Mouse (Mus musculus) cerebellum, adult (tissue): ENCODE measurements around the gene Vapa.
"Not testable (repeated sequence)": the region's sequence is repeated elsewhere in the genome, so short reads cannot be mapped to it uniquely, and the experiment has no call there.

Source experiments
- ATAC-seq: cut with Nextera tagmentation; 2 replicates; pipeline ENCODE4 v1.9.2; 2017; ENCODE audit warnings: mild to moderate bottlenecking, moderate library complexity, mixed read lengths; ENCODE audit not compliant: insufficient number of reproducible peaks, low FRiP score, low TSS enrichment

Vapa gene

DNA sequence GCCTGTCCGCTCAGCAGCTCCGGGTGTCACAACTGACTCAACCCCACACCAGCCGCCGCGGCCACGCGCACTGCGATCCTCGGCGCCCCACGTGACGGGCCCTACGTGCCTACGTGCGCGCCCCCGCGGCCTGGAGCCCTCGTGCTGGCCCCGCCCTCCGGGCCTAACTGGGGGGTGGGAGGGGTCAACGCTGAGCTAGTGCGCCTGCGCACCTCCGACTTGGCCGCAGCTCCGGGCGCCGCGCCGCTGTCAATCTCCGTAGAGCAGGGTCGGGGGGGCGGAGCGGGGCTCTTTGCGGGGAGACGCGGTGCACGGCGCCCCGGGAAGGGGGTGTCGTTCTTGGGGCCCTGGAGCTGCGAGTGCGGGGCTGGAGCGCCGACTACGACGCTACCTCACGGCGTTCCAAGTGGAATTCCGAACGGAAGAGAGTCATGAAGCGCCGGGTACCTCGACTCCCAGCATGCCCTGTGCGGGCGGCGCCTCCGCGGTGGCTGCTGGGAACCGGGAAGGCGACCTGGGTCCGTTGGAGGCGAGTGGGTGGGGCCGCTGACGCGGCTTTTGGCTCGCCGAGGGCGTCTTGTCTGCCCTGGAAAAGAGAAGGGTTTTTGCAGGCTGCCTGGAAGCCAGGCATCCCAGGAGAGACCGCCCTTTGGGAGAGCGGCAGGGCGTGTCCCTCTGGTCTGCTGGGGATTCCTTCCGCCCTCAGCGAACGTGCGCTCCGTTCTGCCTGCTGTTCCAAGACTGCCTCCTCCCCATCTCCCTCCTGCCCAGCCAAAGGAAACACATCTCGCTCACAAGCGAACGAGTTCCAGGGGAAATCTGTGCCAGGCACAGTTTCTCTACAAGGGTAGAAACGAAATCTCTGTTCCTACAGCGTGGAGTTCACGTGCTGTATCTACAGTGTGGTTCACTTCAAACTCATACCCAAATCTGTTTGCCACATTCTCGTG lies at the start of gene Vapa:
TSS of gene Vapa (minus strand) at position 93 of the 950 bp plus-strand sequence.
- ATAC-seq = peak; percentile 89

DNA sequence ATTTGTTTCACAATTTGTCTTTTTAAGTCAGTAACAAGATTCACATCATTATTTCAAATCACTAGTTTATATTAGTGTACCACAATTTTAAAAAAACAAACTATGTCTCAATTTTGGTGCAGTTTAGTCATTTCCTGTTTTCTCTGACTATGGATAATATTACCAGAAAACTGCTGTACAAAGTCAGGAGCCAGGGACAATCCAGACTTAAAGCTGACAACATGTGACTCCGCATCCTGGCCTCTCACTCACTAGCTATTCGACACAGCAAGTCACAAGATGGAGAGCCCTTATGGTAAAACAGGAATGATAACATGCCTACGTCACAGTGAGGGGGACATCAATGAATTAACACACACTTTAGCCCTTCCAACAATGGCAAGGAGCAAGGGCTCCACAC lies 49.3 kb upstream of the Vapa start:
- ATAC-seq = no peak

DNA sequence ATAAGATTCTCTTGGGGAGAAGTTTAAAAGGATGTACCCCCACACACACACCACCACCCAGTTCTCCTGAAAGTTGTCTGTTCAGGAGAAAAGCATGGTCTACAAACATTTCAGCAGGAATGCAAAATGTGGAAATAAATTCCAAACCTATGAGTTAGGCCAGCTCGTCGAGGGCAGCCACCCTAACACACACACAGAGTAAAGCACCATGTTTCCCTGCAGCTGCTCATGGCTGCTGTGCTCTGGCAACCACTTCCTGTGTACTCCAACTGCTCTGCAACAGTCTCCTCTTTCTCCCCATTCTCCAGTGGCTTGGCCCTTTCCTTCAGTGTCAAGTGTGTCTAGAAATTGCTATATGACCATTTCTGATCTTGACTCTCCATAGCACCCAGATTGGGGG lies 45.1 kb upstream of the Vapa start:
- no peak for ATAC-seq

DNA sequence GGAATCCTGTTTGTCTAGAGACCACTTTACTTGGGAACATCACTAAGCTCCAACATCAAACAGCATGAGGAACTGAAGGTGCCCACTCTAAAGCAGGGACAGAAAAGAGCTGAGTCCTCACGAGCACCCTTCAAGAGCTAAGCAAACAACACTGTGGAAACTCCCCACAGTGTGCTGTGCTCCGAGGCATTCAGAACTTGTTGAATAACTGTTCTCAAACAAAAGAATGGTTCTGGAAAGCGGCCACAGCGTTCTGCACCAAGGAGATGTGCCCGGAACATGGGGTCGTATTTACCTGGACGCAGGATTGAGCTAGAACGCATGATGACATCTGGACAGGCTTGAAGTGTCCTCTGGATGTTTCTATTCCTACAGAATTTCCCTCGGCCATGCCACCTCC lies 44.6 kb upstream of the Vapa start:
- ATAC-seq = no peak

DNA sequence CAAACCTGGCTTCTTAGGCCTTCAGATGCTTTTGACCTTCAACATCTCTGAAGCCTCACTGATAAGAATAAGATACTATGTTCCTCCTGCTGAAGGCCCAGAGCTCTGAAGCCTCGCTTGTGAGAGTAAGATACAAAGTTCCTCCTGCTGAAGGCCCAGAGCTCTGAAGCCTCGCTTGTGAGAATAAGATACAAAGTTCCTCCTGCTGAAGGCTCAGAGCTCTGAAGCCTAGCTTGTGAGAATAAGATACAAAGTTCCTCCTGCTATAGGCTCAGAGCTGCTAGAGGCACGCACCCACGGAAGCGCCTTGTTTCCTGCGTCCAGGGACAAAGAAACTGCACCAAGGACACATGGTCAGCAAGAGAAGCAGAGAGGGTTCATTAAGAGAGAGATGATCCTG lies 43.4 kb upstream of the Vapa start:
- no peak for ATAC-seq

DNA sequence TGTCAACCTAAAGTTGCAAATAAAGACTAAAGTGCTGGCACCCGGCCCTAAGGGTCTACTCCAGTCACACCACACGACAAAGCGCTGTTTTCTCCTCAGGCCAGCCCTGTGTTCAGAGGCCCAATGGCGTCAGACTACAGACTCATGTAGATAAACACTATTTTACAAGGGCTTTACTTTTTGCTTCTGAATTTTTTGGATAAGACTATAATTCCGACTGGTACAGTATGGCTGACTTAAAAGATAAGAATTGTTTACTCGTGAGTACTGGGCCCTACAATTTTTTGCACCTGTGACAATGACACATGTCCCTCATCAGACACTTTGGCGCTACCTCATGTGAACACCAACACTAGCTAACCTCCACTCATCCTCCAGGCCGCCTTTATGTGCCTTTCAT lies 42.7 kb upstream of the Vapa start:
- ATAC-seq = no peak

DNA sequence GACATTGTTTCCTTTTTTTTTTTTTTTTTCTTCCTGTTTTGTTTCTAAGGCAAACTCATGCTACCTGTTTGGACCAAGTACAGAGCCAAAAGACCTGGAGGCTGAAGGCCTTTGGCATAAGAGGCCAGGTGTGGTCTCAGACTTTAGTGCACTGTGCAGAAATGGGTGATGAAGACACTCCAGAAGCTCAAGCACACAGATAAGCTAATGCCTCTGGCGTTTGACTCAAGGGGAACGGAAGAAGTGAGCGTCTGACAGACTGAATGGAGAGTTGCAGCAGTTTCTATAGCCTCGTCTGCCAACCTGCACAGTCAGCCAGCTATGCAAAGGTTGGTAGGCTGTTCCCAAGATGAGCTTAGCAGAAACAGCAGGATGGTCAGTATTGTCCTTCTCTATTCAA lies 42.3 kb upstream of the Vapa start:
- no peak for ATAC-seq

DNA sequence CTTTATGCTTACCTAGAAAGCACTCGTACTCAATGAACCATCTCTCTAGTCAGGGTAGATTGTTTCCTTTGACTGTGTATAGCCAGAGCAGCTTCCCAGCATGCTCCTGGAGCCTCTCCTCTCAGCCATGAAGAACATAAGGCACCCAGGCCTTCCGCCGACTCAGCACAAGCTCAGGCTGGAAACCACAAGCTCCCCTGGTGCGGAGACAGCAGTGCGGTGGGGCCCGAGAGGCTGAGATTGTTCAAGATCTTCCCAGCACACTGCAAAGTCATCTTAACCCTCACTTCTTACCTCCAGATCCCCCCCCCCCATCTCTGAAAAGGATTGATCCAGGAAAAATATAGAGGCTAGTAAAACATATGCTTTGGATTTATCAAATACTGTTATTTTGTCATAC lies 37.2 kb upstream of the Vapa start:
- ATAC-seq = no peak

DNA sequence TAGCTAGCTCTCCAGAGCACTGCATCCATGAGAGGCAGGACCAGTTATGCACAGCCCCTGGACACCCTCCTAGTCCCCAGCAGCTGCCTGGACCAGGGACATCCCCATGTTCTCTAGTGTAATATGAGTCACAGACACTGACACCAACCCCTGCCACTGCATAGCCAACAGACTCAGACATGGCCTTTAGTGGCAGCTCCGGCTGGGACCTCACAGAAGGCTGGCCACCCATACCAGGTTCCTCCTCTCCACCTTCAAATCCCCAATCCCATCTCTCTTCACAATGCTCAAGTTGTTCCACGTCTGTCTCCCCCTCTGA lies 35.8 kb upstream of the Vapa start:
- ATAC-seq = no peak

DNA sequence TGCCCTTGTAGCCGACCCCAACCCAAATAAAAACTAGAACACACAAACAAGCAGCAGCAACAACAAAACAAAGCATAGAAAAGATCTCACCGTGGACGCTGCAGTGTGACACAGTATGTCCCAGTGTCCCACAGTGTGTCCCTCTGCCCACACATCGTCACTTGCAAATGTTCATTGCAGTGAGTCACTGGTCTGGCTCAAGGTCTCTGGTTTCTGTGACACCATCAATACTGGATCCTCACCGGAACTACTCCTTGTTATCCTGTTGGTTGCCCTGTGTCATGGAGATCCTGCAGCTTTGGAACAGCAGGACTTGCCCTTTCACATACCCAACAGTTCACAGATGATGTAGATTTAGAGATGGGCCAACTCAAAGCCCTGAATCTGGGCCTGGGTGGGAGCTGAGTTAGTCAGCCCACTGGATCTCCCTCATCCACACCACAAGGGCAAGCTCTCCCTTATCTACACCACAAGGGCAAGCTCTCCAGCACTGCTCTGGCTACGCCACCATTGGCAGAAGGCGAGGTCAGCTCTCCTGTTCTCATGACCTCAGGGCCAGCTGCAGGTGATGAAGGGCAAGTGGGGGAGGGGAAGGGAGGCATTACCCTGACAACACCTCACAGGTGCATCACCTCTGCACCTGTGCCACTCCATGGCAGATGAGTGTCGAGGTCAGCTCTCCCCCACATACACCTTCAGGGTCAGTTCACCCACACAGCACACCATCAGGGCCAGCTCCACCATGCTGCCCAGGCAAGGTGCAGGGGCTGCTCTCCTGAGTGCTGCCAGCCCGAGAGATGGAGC lies 35.2 kb upstream of the Vapa start:
- no peak for ATAC-seq

DNA sequence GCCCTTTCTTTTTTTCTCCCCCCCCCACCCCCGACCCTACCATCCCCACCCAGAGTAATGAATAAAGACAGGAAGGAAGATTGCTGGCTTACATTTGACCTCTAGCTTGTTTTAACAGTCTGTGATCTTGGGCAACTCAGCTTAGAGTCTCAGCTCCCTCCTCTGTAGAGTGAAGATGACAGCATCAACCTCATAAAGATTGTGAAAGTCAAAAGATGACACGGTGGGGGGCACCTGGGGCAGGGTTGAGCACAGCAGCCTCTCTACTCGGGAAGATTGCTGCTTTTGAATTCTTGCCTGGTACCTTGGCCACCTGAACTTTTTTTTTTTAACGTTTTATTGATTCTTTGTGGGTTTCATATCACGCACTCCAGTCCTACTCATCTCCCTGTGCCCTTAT lies 34.6 kb upstream of the Vapa start:
- no peak for ATAC-seq

DNA sequence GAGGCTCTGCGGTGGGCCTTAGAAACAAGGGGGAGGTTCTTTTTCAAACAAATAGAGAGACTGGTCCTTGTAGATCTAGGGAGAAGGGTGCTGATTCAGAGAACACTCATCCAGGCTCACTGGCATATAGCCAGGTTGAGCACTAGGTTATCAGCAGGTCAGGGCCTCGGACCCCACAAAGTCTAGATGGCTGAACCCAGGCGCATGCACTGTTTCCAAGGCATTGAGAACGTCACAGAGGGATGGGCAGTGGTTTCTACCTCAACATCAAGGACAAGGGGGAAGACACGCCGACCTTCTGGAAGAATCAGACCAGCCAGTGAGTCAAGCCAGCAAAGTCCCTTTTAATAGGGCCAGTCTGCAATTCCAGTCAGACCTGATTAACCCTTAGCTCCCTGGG lies 33.9 kb upstream of the Vapa start:
- ATAC-seq = no peak

DNA sequence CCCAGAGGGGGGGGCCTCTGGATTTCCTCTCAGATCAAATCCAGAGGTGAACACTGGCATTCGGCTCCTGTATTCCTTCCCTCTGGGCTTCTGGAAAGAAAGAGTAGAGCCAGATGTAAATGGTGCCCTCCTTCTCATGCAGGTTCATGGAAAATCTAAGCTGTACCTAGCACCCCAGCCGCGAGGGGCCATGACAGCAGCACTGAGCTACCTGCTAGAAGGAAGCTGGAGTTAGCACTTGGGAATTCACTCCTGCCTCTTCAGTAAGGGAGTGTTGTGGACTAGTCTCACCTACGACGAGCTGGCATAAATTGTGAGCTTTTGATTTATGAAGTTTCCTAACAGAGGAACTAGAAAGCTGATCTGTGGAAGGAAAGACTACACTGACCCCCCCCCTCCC lies 30.2 kb upstream of the Vapa start:
- no peak for ATAC-seq

DNA sequence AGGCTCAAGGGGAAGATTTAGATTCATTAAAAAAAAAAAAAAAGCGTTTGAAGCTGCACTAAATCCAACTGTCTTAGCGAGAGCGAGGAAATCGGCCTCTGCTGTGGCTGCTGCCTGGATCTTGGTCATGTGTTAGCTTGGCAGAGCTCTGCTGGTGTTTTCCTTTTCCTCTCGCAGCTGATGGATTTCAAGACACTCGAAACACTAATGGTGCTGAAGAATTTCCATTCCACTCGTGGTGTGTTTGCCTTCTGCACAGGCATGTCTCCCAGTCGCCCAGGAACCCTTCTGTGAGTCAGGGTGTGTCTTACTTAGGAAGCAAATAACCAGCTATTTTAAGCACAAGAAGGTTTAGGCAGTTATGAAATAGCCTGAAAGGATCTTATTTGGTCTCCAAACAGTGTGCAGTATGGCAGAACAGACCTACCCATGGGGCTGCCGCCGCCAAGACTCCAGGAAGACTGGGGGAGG lies 29.7 kb upstream of the Vapa start:
- 0 out of 2 replicates have a peak, but pooled peaks have one; percentile 47 for ATAC-seq

DNA sequence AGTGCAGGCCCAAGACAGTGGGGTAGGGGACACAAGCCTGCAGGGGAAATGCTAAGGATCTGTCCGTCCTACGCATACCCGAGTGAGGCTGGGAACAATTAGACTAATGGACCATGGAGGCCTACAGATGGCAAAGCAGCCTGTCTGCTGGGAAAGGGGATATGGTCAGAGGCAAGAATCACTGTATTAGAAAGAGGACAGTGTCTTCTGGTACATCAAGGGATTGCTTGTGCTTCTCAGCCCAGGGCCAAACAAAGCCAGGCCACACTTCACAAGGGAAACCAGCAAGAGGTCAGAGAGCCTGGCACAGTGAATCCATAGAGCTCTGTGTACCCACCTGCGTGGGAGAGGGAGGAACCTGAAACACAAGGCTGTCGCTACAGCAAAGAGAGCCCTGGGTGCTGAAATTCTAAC lies 29.2 kb upstream of the Vapa start:
- no peak for ATAC-seq

DNA sequence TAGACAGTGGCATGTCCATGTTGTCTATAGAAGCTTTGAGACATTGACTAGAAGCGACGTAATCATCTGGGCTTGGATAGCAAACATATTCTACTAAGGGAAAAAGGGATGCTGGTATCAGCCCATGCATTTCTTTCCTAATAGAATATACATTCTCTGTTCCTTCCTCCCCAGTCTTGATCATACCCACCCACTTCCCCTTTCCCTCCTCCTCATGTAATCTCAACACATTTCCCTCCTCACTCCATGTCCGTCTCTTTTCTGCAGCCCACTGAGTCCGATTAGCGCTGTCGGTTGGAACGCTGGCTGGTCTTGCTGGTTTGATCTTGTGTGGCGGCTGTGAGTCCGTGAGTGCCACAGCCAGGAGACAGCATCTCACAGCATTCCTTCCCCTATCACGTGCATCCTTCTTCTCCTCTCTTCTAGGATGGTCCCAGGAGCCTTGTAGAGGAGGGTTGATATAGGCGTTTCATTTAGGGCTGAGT lies 28.4 kb upstream of the Vapa start, which contains the start of gene Txndc2:
TSS of gene Txndc2 (minus strand) at position 435 of the 485 bp plus-strand sequence.
- ATAC-seq = no peak

DNA sequence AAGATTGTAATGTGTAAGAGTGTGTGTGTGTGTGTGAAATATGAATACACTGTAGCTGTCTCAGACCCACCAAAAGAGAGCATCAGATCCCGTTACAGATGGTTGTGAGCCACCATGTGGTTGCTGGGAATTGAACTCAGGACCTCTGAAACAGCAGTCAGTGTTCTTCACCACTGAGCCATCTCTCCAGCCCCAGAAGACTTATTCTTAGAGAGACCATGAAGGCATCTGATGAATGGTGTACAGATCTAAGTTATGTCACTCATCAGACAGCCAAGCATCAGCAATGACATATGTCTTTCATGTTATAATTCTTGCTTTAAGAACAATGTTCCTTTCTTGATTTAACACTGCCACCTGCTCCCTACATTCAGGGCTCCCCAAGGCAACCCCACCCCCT lies 25.8 kb upstream of the Vapa start:
- ATAC-seq = no peak

DNA sequence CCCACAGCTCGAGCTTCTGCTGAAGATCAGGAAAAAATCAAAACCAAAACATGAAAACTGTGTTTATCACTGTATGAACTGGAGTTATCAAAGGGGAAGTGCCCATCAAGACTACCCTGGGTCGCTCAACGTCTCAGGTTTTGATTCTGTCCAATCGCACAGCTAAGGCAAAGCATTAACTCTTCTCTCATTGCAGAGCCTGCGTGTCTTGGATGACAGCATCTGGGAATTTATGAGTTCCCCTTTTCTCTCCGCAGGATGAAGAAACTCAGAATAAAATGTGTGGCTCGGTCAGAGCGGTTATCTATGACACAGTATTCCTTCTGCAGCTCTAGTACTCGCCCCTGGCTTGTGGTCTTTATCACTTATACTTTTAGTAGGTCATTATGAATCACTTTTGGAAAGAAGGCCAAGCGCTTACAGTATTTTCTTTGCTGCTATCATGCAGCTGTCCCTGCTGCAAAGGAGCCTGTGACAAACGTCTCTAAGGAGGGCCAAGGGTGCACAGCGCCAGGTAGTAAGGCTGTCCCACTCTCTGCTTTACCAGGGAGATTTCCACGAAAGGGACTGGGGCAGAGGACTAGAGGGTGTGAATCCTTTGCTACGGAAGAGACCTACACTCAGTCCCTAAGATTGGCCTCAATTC lies 22.5 kb upstream of the Vapa start:
- no peak for ATAC-seq

DNA sequence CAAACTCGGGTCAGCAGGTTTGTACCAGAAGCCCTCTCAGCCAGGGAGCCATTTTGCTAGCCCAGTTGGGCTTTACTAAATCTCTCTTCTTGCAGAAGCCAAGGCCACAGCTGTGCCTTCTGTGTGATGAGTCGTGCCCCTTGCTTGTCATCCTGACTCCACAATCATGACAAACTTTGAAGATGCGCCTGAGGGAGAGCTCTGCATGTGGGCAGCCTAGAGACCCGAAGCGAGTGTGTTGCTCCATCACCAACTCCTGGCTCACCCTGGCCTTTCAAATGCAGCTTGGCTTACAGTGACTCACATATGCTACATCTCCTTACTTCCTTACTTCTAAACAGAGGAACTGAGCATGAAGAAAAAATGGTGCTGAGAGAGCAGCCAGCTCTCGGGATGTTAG lies 16.6 kb upstream of the Vapa start:
- ATAC-seq = no peak

DNA sequence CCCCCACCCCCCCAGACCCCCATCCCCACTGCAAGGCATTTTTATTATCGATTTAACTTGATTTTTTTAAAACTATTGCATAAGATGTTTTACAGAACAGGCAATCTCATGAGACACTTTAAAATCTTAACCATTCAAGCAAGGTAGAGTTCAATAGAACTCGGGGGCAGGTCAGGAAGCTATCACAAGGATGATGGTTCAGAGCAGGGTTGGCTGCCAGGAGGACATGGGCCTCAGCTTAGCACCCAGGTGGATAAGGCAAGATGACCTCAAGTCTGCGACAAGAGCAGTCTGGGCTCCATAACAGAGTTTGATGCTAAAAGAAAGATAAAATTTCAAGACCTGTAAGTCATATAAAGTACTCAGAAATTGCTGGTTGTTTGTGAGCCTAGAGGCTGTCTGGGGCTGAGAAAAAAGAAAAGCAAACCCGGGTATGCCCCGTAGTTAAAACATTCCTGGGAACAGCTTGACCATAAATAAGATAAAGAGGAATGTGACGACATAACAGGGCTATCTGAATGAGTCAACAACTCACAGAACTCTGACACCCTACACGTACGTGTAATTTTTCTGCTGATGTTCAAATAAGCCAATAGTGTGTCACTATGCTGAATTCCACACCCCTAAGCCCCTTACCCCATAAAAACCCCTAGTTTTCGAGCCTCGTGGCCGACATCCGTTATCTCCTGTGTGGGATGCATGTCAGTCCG lies 15.6 kb upstream of the Vapa start:
- not testable (repeated sequence) for ATAC-seq
